Mouse (Mus musculus): ENCODE results near the gene Gm3402.
"Not testable (repeated sequence)": the region's sequence is repeated elsewhere in the genome, so short reads cannot be mapped to it uniquely, and the experiment has no call there.

Gene Gm3402

DNA sequence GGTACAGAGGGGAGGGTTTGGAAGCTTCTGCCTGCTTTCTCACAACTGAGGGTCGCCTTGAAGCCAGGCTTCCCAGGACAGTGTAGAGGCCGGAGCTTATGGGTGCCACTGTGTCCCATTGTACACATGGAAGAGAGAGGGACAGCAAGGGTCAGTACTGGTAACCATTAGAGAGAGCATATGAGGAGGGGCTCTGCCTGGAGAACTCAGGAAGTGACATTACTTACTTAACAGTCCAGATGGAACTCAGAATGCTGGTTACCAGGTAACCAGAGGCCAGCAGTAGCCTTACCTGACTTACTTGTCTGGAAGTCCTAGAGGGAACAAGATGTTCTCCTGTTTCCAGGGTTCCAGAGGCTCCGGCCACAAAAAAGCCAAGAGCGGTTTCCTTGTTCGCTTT lies at the start of gene Gm3402:
Gene Gm3402, plus strand, starts transcription at position 301 of the 400 bp plus-strand sequence.
- DNase-seq, result not testable (repeated sequence)

DNA sequence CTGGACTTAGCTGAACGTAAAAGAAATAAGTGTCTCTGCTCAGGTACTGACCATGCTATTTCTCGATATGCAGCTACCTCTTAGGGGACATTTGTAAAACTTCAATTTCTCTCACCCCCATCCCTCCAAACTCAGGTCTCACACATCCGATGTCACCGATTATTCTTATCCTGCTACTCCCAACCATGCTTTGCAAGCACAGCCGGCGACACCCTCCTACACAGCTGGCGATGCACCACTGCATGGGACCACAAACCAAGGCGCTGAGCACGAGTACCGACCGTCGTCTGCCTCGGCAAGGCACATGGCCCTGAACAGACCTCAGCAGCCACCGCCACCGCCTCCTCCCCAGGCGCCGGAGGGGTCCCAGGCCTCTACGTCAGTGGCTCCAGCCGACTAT lies 47.3 kb upstream of the Gm3402 start:
- no peak for DNase-seq

DNA sequence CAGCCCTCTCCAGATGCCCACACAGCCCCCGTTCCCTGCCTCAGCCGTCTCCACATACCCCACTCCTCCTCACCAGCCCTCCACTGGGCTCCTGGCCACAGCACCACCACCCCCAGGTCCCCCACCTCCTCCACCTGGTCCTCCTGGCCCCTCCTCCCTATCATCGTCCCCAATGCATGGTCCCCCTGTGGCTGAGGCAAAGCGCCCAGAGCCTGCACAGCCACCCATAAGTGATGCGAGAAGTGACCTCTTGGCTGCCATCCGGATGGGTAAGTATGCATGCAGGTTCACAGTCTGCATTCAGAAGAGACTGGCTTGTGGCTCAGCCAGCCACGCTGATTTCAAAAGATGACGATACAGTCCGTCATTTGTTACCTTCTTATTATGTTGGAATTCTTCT lies 45.6 kb upstream of the Gm3402 start:
- no peak for DNase-seq

DNA sequence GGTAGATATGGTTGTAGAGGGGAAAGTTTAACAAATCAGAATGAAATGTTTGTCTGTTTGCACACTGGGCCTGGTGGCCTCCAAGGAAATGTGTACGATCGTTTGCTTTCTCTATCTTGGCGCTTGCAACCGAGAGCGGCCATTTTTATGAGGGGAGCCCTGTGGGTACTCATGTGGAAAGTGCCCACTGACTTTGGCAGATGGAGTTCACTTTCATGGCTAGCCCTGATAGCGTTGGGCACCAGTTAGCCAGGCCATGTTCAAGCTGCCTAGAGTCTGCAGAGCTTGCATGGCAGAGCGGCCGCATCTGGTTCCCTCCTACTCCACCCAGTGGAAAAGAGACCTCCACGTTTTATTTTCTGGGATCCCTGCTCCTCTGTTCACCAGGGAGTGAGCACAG lies 43.1 kb upstream of the Gm3402 start:
- no peak for DNase-seq

DNA sequence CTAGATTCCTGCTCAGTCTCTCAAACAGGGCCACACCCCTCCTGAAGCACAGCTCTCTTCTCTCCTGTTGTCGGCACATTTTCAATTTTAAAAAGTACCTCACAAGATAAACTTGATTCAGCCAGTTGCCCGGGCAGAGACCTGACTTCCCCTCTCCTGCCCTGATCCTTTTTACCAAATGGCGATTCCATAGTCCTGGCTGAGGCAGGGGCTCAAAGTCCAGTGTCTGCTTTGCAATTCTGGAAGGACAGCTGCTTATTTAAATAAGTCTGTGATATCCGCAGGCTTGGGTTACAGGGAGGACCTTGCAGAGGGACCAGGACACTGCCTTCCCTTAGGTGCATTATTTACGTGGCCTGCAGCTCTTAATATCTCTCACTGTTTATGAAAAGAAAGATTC lies 42.6 kb upstream of the Gm3402 start:
- no peak for DNase-seq

DNA sequence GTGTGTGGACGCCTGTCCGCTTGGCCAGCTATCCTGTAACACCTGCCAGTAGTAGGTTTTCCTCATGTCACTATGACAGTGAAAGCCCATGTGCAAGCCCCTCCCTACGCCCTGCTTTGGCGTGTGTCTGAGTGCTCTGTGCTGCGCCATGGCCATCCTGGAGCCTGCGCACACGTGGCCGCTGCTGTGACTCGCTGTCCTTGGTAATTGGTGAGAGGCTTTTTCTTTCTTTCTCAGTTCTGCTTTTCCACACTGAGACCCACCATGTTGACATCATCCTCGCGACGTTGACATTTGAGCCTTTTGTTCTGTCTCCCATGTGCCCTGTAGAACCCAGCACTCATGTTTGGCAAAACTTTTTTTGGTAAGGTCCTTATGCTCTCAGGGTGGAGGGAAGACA lies 42.1 kb upstream of the Gm3402 start:
- DNase-seq, result no peak

DNA sequence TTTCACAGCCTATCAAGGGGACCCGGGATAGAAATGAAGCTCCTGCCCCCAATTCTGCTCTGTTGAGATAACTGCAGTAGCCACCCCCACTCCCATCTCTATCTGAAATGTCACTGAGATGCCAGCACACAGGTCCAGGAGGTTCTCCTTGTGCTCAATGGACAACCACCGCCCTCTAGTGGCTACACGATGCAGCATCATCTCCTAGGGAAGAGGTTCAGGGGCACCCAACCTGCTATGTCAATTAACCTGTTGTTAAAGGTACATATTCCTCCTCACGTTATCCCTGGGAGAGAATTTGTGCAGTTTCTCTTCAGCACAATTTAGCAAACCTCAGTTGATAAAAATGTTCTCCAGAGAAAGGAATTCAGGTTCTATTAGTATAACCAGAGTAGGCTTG lies 34.4 kb upstream of the Gm3402 start:
- peak; percentile 39 for DNase-seq

DNA sequence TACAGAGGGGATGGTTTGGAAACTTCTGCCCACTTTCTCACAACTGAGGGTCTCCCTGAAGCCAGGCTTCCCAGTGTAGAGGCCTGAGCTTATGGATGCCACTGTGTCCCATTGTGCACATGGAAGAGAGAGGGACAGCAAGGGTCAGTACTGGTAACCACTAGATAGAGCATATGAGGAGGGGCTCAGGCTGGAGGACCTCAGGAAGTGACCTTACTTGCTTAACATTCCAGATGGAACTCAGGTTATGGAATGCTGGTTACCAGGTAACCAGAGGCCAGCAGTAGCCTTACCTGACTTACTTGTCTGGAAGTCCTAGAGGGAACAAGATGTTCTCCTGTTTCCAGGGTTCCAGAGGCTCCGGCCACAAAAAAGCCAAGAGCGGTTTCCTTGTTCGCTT lies 32.3 kb upstream of the Gm3402 start, which contains the start of gene Gm6408:
Gene Gm6408, plus strand, starts transcription at position 301 of the 400 bp plus-strand sequence.
- not testable (repeated sequence) for DNase-seq

DNA sequence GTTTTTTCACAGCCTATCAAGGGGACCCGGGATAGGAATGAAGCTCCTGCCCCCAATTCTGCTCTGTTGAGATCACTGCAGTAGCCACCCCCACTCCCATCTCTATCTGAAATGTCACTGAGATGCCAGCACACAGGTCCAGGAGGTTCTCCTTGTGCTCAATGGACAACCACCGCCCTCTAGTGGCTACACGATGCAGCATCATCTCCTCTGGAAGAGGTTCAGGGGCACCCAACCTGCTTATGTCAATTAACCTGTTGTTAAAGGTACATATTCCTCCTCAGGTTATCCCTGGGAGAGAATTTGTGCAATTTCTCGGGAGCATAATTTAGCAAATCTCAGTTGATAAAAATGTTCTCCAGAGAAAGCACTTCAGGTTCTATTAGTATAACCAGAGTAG lies 25.0 kb upstream of the Gm3402 start:
- DNase-seq, result peak; percentile 51

DNA sequence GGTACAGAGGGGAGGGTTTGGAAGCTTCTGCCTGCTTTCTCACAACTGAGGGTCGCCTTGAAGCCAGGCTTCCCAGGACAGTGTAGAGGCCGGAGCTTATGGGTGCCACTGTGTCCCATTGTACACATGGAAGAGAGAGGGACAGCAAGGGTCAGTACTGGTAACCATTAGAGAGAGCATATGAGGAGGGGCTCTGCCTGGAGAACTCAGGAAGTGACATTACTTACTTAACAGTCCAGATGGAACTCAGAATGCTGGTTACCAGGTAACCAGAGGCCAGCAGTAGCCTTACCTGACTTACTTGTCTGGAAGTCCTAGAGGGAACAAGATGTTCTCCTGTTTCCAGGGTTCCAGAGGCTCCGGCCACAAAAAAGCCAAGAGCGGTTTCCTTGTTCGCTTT lies 22.9 kb upstream of the Gm3402 start, which contains the start of gene Gm6370:
Gene Gm6370, plus strand, starts transcription at position 301 of the 400 bp plus-strand sequence.
- DNase-seq, result not testable (repeated sequence)

DNA sequence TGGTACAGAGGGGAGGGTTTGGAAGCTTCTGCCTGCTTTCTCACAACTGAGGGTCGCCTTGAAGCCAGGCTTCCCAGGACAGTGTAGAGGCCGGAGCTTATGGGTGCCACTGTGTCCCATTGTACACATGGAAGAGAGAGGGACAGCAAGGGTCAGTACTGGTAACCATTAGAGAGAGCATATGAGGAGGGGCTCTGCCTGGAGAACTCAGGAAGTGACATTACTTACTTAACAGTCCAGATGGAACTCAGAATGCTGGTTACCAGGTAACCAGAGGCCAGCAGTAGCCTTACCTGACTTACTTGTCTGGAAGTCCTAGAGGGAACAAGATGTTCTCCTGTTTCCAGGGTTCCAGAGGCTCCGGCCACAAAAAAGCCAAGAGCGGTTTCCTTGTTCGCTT lies 11.8 kb upstream of the Gm3402 start, which contains the start of gene 4930449I24Rik:
Gene 4930449I24Rik, plus strand, starts transcription at position 301 of the 400 bp plus-strand sequence.
- DNase-seq, result not testable (repeated sequence)

DNA sequence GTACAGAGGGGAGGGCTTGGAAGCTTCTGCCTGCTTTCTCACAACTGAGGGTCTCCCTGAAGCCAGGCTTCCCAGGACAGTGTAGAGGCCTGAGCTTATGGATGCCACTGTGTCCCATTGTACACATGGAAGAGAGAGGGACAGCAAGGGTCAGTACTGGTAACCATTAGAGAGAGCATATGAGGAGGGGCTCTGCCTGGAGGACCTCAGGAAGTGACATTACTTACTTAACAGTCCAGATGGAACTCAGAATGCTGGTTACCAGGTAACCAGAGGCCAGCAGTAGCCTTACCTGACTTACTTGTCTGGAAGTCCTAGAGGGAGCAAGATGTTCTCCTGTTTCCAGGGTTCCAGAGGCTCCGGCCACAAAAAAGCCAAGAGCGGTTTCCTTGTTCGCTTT lies 11.6 kb downstream of the Gm3402 start, which contains the start of gene Gm3404:
Gene Gm3404, plus strand, starts transcription at position 301 of the 400 bp plus-strand sequence.
- DNase-seq, result not testable (repeated sequence)

DNA sequence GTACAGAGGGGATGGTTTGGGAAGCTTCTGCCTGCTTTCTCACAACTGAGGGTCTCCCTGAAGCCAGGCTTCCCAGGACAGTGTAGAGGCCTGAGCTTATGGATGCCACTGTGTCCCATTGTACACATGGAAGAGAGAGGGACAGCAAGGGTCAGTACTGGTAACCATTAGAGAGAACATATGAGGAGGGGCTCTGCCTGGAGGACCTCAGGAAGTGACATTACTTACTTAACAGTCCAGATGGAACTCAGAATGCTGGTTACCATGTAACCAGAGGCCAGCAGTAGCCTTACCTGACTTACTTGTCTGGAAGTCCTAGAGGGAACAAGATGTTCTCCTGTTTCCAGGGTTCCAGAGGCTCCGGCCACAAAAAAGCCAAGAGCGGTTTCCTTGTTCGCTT lies 23.4 kb downstream of the Gm3402 start, which contains the start of gene Gm3409:
Gene Gm3409, plus strand, starts transcription at position 301 of the 400 bp plus-strand sequence.
- not testable (repeated sequence) for DNase-seq

DNA sequence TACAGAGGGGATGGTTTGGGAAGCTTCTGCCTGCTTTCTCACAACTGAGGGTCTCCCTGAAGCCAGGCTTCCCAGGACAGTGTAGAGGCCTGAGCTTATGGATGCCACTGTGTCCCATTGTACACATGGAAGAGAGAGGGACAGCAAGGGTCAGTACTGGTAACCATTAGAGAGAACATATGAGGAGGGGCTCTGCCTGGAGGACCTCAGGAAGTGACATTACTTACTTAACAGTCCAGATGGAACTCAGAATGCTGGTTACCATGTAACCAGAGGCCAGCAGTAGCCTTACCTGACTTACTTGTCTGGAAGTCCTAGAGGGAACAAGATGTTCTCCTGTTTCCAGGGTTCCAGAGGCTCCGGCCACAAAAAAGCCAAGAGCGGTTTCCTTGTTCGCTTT lies 41.9 kb downstream of the Gm3402 start, which contains the start of gene Gm3415:
Gene Gm3415, plus strand, starts transcription at position 301 of the 400 bp plus-strand sequence.
- not testable (repeated sequence) for DNase-seq

DNA sequence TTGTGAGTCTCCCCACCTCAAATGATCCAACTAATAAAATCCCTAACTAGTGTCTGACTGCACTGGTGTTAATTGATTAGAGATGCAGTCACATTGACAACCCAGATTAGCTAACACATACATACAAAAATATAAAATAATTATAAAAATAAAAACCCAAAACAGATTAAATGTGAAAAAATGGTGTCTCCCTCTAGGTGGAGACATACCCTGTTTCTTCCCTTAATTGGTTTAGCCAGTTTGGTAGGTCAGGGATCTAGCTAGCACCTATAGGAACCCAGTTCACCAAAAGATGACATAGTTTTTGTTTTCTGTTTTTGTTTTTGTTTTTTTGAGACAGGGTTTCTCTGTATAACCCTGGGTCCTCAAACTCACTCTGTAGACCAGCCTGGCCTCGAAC lies 50.3 kb downstream of the Gm3402 start:
- DNase-seq, result no peak

Measured in thymus, postnatal 4 days (tissue).